Mouse (Mus musculus) cerebellum, adult 9-10 months (tissue): ENCODE measurements around the gene Pole4.
A peak's percentile ranks its signal among the peaks of the same experiment; 100 is the strongest.
"Not testable (repeated sequence)": the region's sequence is repeated elsewhere in the genome, so short reads cannot be mapped to it uniquely, and the experiment has no call there.

Experiments
- DNase-seq: peaks from one replicate; pipeline ENCODE4 v3.0.0; 2022

Gene Pole4

GRCm38 (mm10) chr6:82714841-82715240, 9.7 kb upstream of the Pole4 start:
- no peak for DNase-seq

GRCm38 (mm10) chr6:82714243-82714642, 9.1 kb upstream of the Pole4 start:
- DNase-seq, result peak; percentile 67

GRCm38 (mm10) chr6:82707742-82708141, 2.6 kb upstream of the Pole4 start:
- no peak for DNase-seq

- DNase-seq, result no peak
Measured at GRCm38 (mm10) chr6:82707241-82707640, 2.1 kb upstream of the Pole4 start.

- DNase-seq, result no peak
Measured at GRCm38 (mm10) chr6:82703710-82704109, 1.5 kb downstream of the Pole4 start.

- DNase-seq, result peak; percentile 75
Measured at GRCm38 (mm10) chr6:82702593-82703017, 2.6 kb downstream of the Pole4 start.

- DNase-seq, result no peak
Measured at GRCm38 (mm10) chr6:82701296-82701695, 3.9 kb downstream of the Pole4 start.

GRCm38 (mm10) chr6:82699831-82700230, 5.3 kb downstream of the Pole4 start:
- no peak for DNase-seq

GRCm38 (mm10) chr6:82696736-82697135, 8.4 kb downstream of the Pole4 start:
- no peak for DNase-seq

- no peak for DNase-seq
Measured at GRCm38 (mm10) chr6:82694668-82695067, 10.5 kb downstream of the Pole4 start.

- no peak for DNase-seq
Measured at GRCm38 (mm10) chr6:82689474-82689873, 15.7 kb downstream of the Pole4 start.

- not testable (repeated sequence) for DNase-seq
Measured at GRCm38 (mm10) chr6:82688586-82688985, 16.6 kb downstream of the Pole4 start.

GRCm38 (mm10) chr6:82684136-82684535, 21.0 kb downstream of the Pole4 start:
- no peak for DNase-seq

- DNase-seq, result not testable (repeated sequence)
Measured at GRCm38 (mm10) chr6:82679286-82679685, 25.9 kb downstream of the Pole4 start.

GRCm38 (mm10) chr6:82677629-82678028, 27.5 kb downstream of the Pole4 start:
- DNase-seq, result not testable (repeated sequence)

- no peak for DNase-seq
Measured at GRCm38 (mm10) chr6:82666480-82666879, 38.7 kb downstream of the Pole4 start.

- no peak for DNase-seq
Measured at GRCm38 (mm10) chr6:82653169-82653525, 52.0 kb downstream of the Pole4 start.

GRCm38 (mm10) chr6:82652521-82653168, 52.5 kb downstream of the Pole4 start:
- DNase-seq, result peak; percentile 92

- DNase-seq, result no peak
Measured at GRCm38 (mm10) chr6:82649096-82649495, 56.1 kb downstream of the Pole4 start.

- DNase-seq, result no peak
Measured at GRCm38 (mm10) chr6:82647940-82648655, 57.1 kb downstream of the Pole4 start.

- DNase-seq, result no peak
Measured at GRCm38 (mm10) chr6:82647001-82647400, 58.2 kb downstream of the Pole4 start.

- no peak for DNase-seq
Measured at GRCm38 (mm10) chr6:82640046-82640445, 65.1 kb downstream of the Pole4 start.

GRCm38 (mm10) chr6:82625331-82625730, 79.8 kb downstream of the Pole4 start:
- not testable (repeated sequence) for DNase-seq

- DNase-seq, result no peak
Measured at GRCm38 (mm10) chr6:82613201-82613600, 92.0 kb downstream of the Pole4 start.

GRCm38 (mm10) chr6:82611049-82611448, 94.1 kb downstream of the Pole4 start:
- no peak for DNase-seq
